25 mouse cellular contexts compared by ENCODE assay signal in the genomic region with DNA sequence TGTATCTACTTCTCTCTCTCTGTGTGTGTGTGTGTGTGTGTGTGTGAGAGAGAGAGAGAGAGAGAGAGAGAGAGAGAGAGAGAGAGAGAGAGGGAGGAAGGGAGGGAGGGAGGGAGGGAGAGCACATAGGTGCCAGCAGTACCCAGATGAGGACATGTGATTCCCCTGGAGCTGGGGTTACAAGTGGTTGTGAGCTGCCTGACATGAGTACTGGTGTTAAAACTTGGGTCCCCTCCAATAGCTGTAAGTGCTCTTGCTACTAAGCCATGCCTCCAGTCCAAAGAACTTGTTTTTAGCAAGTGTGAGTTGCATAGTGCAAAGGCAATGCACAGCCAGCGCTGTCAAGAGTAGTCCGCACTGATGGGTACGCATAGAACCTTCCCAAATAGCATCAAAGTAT. TPM values are rescaled to one million over a fixed set of nuclear protein-coding genes. Genes with fewer than 3 reads are reported as not detected.
A peak's percentile ranks its signal among the peaks of the same experiment; 100 is the strongest.
DNase-seq lines count a peak whose midpoint lies in the region; ATAC-seq and TF ChIP-seq lines count a peak whose summit lies in the region.
"Had no signal": no experiment of that assay in that cellular context is flagged by ENCODE, and none has a peak within 500 bp of the region (broad histone marks: within the 10 kb centered on the region; RNA-seq: fewer than 3 reads in every experiment).

No protein-coding gene starts in this region.

- no peaks in the 10 kb centered on the region for H3K4me1 ChIP-seq in embryonic facial prominence, embryonic 14.5 days (ENCODE audit: control insufficient read depth, insufficient read depth, low read length)
- H3K4me1 ChIP-seq in embryonic facial prominence, embryonic 10.5 days = peaks cover 11% of the 10 kb centered on the region
- peaks cover 3% of the 10 kb centered on the region; the same call in 1 of the 2 replicates for H3K4me1 ChIP-seq in heart, embryonic 15.5 days (replicated peaks)
- H3K4me1 ChIP-seq in heart, embryonic 10.5 days = no peaks in the 10 kb centered on the region
- H3K4me1 ChIP-seq in heart, postnatal 0 days (ENCODE audit: control insufficient read depth, insufficient read depth) = 0 out of 2 replicates have a peak, but pooled peaks cover 4% of the 10 kb centered on the region
- H3K4me1 ChIP-seq in lung, embryonic 16.5 days (replicated peaks; ENCODE audit: control insufficient read depth, insufficient read depth, low read length) = no peaks in the 10 kb centered on the region; the same call in 1 of the 2 replicates
- H3K4me1 ChIP-seq: forebrain, embryonic 13.5 days; forebrain, embryonic 15.5 days had no signal

- intact Hi-C loops in heart, postnatal 14 days (cut with DNase I) = no loop called here

- H3K9me3 ChIP-seq in embryonic facial prominence, embryonic 14.5 days (ENCODE audit: control insufficient read depth, low read length) = no peaks in the 10 kb centered on the region
- H3K9me3 ChIP-seq in embryonic facial prominence, embryonic 10.5 days = no peaks in the 10 kb centered on the region
- no peaks in the 10 kb centered on the region for H3K9me3 ChIP-seq in heart, embryonic 15.5 days (replicated peaks)
- H3K9me3 ChIP-seq in heart, embryonic 10.5 days = no peaks in the 10 kb centered on the region
- no peaks in the 10 kb centered on the region for H3K9me3 ChIP-seq in heart, postnatal 0 days (replicated peaks; ENCODE audit: control insufficient read depth, low read length)
- H3K9me3 ChIP-seq in lung, embryonic 16.5 days (ENCODE audit: control insufficient read depth, low read length) = no peaks in the 10 kb centered on the region
- H3K9me3 ChIP-seq: embryonic facial prominence, embryonic 13.5 days; forebrain, embryonic 13.5 days; forebrain, embryonic 15.5 days had no signal

- WGBS in embryonic facial prominence, embryonic 14.5 days = 91% methylated on average over 3 of the region's 3 CpGs
- 88% methylated on average over 3 of the region's 3 CpGs for WGBS in embryonic facial prominence, embryonic 10.5 days
- 75% methylated on average over 3 of the region's 3 CpGs for WGBS in heart, embryonic 15.5 days
- WGBS in heart, embryonic 10.5 days = 86% methylated on average over 3 of the region's 3 CpGs
- WGBS in heart, postnatal 0 days = 69% methylated on average over 3 of the region's 3 CpGs
- 88% methylated on average over 3 of the region's 3 CpGs for WGBS in lung, embryonic 16.5 days

- H3K4me2 ChIP-seq in embryonic facial prominence, embryonic 14.5 days (ENCODE audit: low read depth, low read length) = no peak overlapping the region
- H3K4me2 ChIP-seq in heart, embryonic 15.5 days = no peak overlapping the region
- H3K4me2 ChIP-seq in heart, postnatal 0 days (ENCODE audit: low read depth, low read length) = no peak overlapping the region
- H3K4me2 ChIP-seq in lung, embryonic 16.5 days (ENCODE audit: low read depth, low read length) = no peak overlapping the region
- H3K4me2 ChIP-seq: embryonic facial prominence, embryonic 13.5 days; forebrain, embryonic 13.5 days; forebrain, embryonic 15.5 days had no signal

- no peak for TF ChIP-seq EP300 in heart, postnatal 0 days (IDR thresholded peaks at IDR 0.05; ENCODE audit: low read depth)

- no peak overlapping the region for H3K4me3 ChIP-seq in embryonic facial prominence, embryonic 14.5 days (ENCODE audit: low read depth, low read length)
- no peak overlapping the region for H3K4me3 ChIP-seq in embryonic facial prominence, embryonic 10.5 days
- no peak overlapping the region for H3K4me3 ChIP-seq in heart, embryonic 15.5 days
- no peak overlapping the region for H3K4me3 ChIP-seq in heart, embryonic 10.5 days
- H3K4me3 ChIP-seq in heart, postnatal 0 days (ENCODE audit: low read depth, low read length) = no peak overlapping the region
- no peak overlapping the region for H3K4me3 ChIP-seq in lung, embryonic 16.5 days (ENCODE audit: low read length)
- H3K4me3 ChIP-seq: embryonic facial prominence, embryonic 13.5 days; forebrain, embryonic 13.5 days; forebrain, embryonic 15.5 days had no signal

- TF ChIP-seq CTCF in heart, postnatal 0 days (IDR thresholded peaks at IDR 0.05; ENCODE audit: low read depth) = no peak

- no peaks in the 10 kb centered on the region for H3K27me3 ChIP-seq in embryonic facial prominence, embryonic 14.5 days (replicated peaks; ENCODE audit: control insufficient read depth, insufficient read depth, low read length)
- H3K27me3 ChIP-seq in embryonic facial prominence, embryonic 10.5 days (replicated peaks; ENCODE audit: low read depth, poor library complexity, severe bottlenecking) = no peaks in the 10 kb centered on the region; the same call in 1 of the 2 replicates
- no peaks in the 10 kb centered on the region for H3K27me3 ChIP-seq in heart, embryonic 15.5 days
- H3K27me3 ChIP-seq in heart, embryonic 10.5 days (ENCODE audit: insufficient read depth, poor library complexity, severe bottlenecking) = no peaks in the 10 kb centered on the region
- no peaks in the 10 kb centered on the region for H3K27me3 ChIP-seq in heart, postnatal 0 days (ENCODE audit: control insufficient read depth, insufficient read depth, low read length)
- no peaks in the 10 kb centered on the region for H3K27me3 ChIP-seq in lung, embryonic 16.5 days (ENCODE audit: control insufficient read depth, insufficient read depth, low read depth, low read length)
- H3K27me3 ChIP-seq: CH12.LX; embryonic facial prominence, embryonic 13.5 days; forebrain, embryonic 13.5 days; forebrain, embryonic 15.5 days; Patski had no signal

- no peak for ATAC-seq in embryonic facial prominence, embryonic 14.5 days (ENCODE audit: low read depth)
- peak; percentile 86 for ATAC-seq in heart, embryonic 15.5 days (replicated peaks; ENCODE audit: insufficient number of reproducible peaks, insufficient read depth, low FRiP score, low read depth)
- ATAC-seq in heart, postnatal 0 days (ENCODE audit: insufficient read depth, low read depth) = peak; percentile 89
- peak; percentile 63 for ATAC-seq in lung, embryonic 16.5 days (ENCODE audit: low read depth)
- ATAC-seq: activated CD4-positive, CD25-positive, alpha-beta regulatory T cell, adult 4 months; CD4-positive, CD25-positive, alpha-beta regulatory T cell, adult 4 months; forebrain, embryonic 13.5 days; forebrain, embryonic 15.5 days; Patski had no signal

- H3K9ac ChIP-seq in embryonic facial prominence, embryonic 14.5 days (ENCODE audit: low read depth, low read length) = no peak overlapping the region
- no peak overlapping the region for H3K9ac ChIP-seq in heart, embryonic 15.5 days
- H3K9ac ChIP-seq in heart, postnatal 0 days (replicated peaks; ENCODE audit: low read depth, low read length) = no peak overlapping the region
- no peak overlapping the region for H3K9ac ChIP-seq in lung, embryonic 16.5 days (ENCODE audit: low read length)
- H3K9ac ChIP-seq: embryonic facial prominence, embryonic 13.5 days; forebrain, embryonic 13.5 days; forebrain, embryonic 15.5 days had no signal

- H3K36me3 ChIP-seq in embryonic facial prominence, embryonic 14.5 days (ENCODE audit: control insufficient read depth, insufficient read depth, low read length) = no peaks in the 10 kb centered on the region
- H3K36me3 ChIP-seq in embryonic facial prominence, embryonic 10.5 days (replicated peaks) = no peaks in the 10 kb centered on the region
- no peaks in the 10 kb centered on the region for H3K36me3 ChIP-seq in heart, embryonic 15.5 days
- no peaks in the 10 kb centered on the region for H3K36me3 ChIP-seq in heart, embryonic 10.5 days
- no peaks in the 10 kb centered on the region for H3K36me3 ChIP-seq in heart, postnatal 0 days (replicated peaks; ENCODE audit: control insufficient read depth, insufficient read depth, low read length)
- H3K36me3 ChIP-seq in lung, embryonic 16.5 days (ENCODE audit: control insufficient read depth, insufficient read depth, low read length) = no peaks in the 10 kb centered on the region
- H3K36me3 ChIP-seq: embryonic facial prominence, embryonic 13.5 days; forebrain, embryonic 15.5 days; G1E had no signal

- peak; percentile 25 for DNase-seq in embryonic facial prominence, embryonic 14.5 days (ENCODE audit: low spot score)
- DNase-seq in embryonic facial prominence, embryonic 10.5 days (ENCODE audit: low spot score) = no peak
- no peak for DNase-seq in heart, embryonic 10.5 days (ENCODE audit: low spot score)
- DNase-seq in heart, postnatal 0 days (ENCODE audit: low spot score) = peak; percentile 41
- DNase-seq in heart, postnatal 14 days = no peak
- no peak for DNase-seq in lung, postnatal 10 days
- DNase-seq: adrenal gland, adult 8-10 months; adrenal gland, postnatal 14 days; adrenal gland, postnatal 36 days; B cell, adult 2 months; cerebellum, adult 11-12 months; cerebellum, adult 2 months; cerebellum, adult 9-10 months; cerebellum, postnatal 10 days; cerebellum, postnatal 25 days had no signal

- H3K27ac ChIP-seq in embryonic facial prominence, embryonic 14.5 days (replicated peaks; ENCODE audit: low read depth, low read length) = no peak overlapping the region
- H3K27ac ChIP-seq in embryonic facial prominence, embryonic 10.5 days (replicated peaks) = no peak overlapping the region
- H3K27ac ChIP-seq in heart, embryonic 15.5 days = no peak overlapping the region
- H3K27ac ChIP-seq in heart, embryonic 10.5 days = no peak overlapping the region
- H3K27ac ChIP-seq in heart, postnatal 0 days (ENCODE audit: low read depth) = no peak overlapping the region
- no peak overlapping the region for H3K27ac ChIP-seq in lung, embryonic 16.5 days (ENCODE audit: low read length)
- H3K27ac ChIP-seq: embryonic facial prominence, embryonic 13.5 days; forebrain, embryonic 13.5 days; forebrain, embryonic 15.5 days had no signal

RNA-seq across cellular contexts. Expression of a gene that starts 26.2 kb away (rescaled TPM):
- 35.6 and 39.3 TPM in 2 replicates for polyA plus RNA-seq in embryonic facial prominence, embryonic 14.5 days (2014; fragmentation: Nextera tagmentation; extraction: Ambion mirVana)
- 22.0 and 23.2 TPM in 2 replicates for polyA plus RNA-seq in embryonic facial prominence, embryonic 10.5 days (2016; fragmentation: Nextera tagmentation; extraction: Ambion mirVana)
- 11.5 and 15.7 TPM in 2 replicates for polyA plus RNA-seq in heart, embryonic 15.5 days (2015; fragmentation: Nextera tagmentation; extraction: Ambion mirVana)
- polyA plus RNA-seq in heart, embryonic 10.5 days (2016; fragmentation: Nextera tagmentation; extraction: Ambion mirVana) = 11.2 and 16.8 TPM in 2 replicates
- total RNA-seq in heart, postnatal 0 days (2014; rRNA removed; ENCODE audit: low replicate concordance) = 40.2 and 53.7 TPM in 2 replicates
- 5.5 and 6.0 TPM in 2 replicates for polyA plus RNA-seq in heart, postnatal 0 days (2015; fragmentation: Nextera tagmentation; extraction: Ambion mirVana)
- 10 to 100 TPM; 23.4 to 23.6 TPM for total RNA-seq in heart, postnatal 14 days (2021)
- polyA plus RNA-seq in lung, embryonic 16.5 days (2015; fragmentation: Nextera tagmentation; extraction: Ambion mirVana) = 34.1 and 35.7 TPM in 2 replicates
- polyA plus RNA-seq: G1E had no signal

Comparison
In these comparisons a context has a peak if more than half of its experiments do, and no peak if none do; other contexts are left out.
1. DNase-seq: peak in embryonic facial prominence, embryonic 14.5 days (single experiment) and heart, postnatal 0 days (single experiment); none in embryonic facial prominence, embryonic 10.5 days (single experiment), heart, embryonic 10.5 days (single experiment), heart, postnatal 14 days (0 of 2) and lung, postnatal 10 days (single experiment).